ENCODE assay signal across 8 mouse cellular contexts in the genomic region with DNA sequence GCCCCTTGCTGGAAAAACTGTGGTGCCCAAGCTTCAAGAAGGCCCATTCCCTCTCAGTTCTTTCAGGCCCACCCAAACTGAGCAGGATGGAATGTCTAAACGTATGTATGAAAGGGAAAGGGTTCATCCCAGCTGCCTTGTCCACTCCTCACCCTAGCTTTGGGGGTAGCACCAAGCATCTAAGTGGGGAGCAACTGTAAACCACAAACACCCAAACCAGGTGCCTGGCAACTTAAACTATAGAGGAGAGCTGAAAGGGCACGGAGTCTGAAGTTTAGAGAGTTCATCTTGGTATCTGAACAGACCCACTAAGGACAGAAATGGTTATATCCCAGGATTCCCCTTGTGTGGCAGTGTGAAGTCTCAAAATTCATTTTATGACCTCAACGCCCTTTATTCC.
DNase-seq lines count a peak whose midpoint lies in the region; TF ChIP-seq lines count a peak whose summit lies in the region.

No protein-coding gene starts in this region.

- no peaks in the 10 kb centered on the region for H3K27me3 ChIP-seq in kidney, adult 2 months (replicated peaks; ENCODE audit: control insufficient read depth, insufficient read depth, low read length)
- no peaks in the 10 kb centered on the region for H3K27me3 ChIP-seq in limb, embryonic 10.5 days (ENCODE audit: low read depth, poor library complexity, severe bottlenecking)

- 41% methylated on average over 3 of the region's 3 CpGs for WGBS in kidney, adult 2 months
- WGBS in limb, embryonic 10.5 days = 22% methylated on average over 3 of the region's 3 CpGs
- 48% methylated on average over 3 of the region's 3 CpGs for WGBS in olfactory bulb, adult 2 months

- TF ChIP-seq POLR2A in kidney, adult 2 months (IDR thresholded peaks at IDR 0.05; ENCODE audit: low read depth, low read length) = no peak
- no peak for TF ChIP-seq POLR2A in embryonic fibroblast, embryonic 13.5 days (IDR thresholded peaks at IDR 0.05; ENCODE audit: low read depth, low read length)
- TF ChIP-seq POLR2A in olfactory bulb, adult 2 months (IDR thresholded peaks at IDR 0.05; ENCODE audit: insufficient read depth, low read depth, low read length) = no peak

- peaks cover 16% of the 10 kb centered on the region for H3K4me1 ChIP-seq in kidney, adult 2 months (ENCODE audit: control insufficient read depth, insufficient read depth, low read length)
- peaks cover 21% of the 10 kb centered on the region for H3K4me1 ChIP-seq in embryonic fibroblast, embryonic 13.5 days (ENCODE audit: control insufficient read depth, insufficient read depth, low read length)
- H3K4me1 ChIP-seq in limb, embryonic 10.5 days = peaks cover 76% of the 10 kb centered on the region
- peaks cover 17% of the 10 kb centered on the region for H3K4me1 ChIP-seq in olfactory bulb, adult 2 months (ENCODE audit: control insufficient read depth, insufficient read depth, low read length)

- peak; percentile 3 for DNase-seq in kidney, adult 2 months
- DNase-seq in kidney, adult 8-10 months = no peak
- DNase-seq in limb, embryonic 10.5 days (ENCODE audit: low spot score) = no peak
- DNase-seq in cerebellum, adult 18-20 months = no peak
- DNase-seq in retina, postnatal 1 day = no peak
- no peak for DNase-seq in urinary bladder, adult 18-20 months (ENCODE audit: low spot score in 2 of 2)

- TF ChIP-seq CTCF in kidney, adult 2 months (conservative IDR thresholded peaks at IDR 0.05; ENCODE audit: insufficient read depth, insufficient read length, low read depth, low read length) = no peak
- no peak for TF ChIP-seq CTCF in embryonic fibroblast, embryonic 13.5 days (IDR thresholded peaks at IDR 0.05; ENCODE audit: borderline replicate concordance, insufficient read depth, low read length)
- TF ChIP-seq CTCF in olfactory bulb, adult 2 months (IDR thresholded peaks at IDR 0.05; ENCODE audit: insufficient read depth, low read depth, low read length) = no peak

- H3K4me3 ChIP-seq in kidney, adult 2 months (ENCODE audit: insufficient read depth, low read depth, low read length) = peak overlapping the region; percentile 73
- no peak overlapping the region for H3K4me3 ChIP-seq in embryonic fibroblast, embryonic 13.5 days (ENCODE audit: insufficient read depth, low read length)
- peak overlapping the region; percentile 54 for H3K4me3 ChIP-seq in limb, embryonic 10.5 days
- no peak overlapping the region for H3K4me3 ChIP-seq in olfactory bulb, adult 2 months (ENCODE audit: insufficient read depth, low read depth, low read length)

- H3K36me3 ChIP-seq in kidney, adult 2 months (ENCODE audit: control insufficient read depth, insufficient read depth, low read length) = no peaks in the 10 kb centered on the region
- no peaks in the 10 kb centered on the region for H3K36me3 ChIP-seq in limb, embryonic 10.5 days

- peak overlapping the region; percentile 100 for H3K27ac ChIP-seq in kidney, adult 2 months (ENCODE audit: insufficient read depth, low read depth, low read length)
- peak overlapping the region; percentile 99 for H3K27ac ChIP-seq in embryonic fibroblast, embryonic 13.5 days (ENCODE audit: insufficient read depth, low read length)
- H3K27ac ChIP-seq in limb, embryonic 10.5 days = peak overlapping the region; percentile 99
- peak overlapping the region; percentile 94 for H3K27ac ChIP-seq in olfactory bulb, adult 2 months (ENCODE audit: insufficient read depth, low read depth, low read length)

- no peaks in the 10 kb centered on the region for H3K9me3 ChIP-seq in limb, embryonic 10.5 days (replicated peaks)

Comparison
In these comparisons a context has a peak if more than half of its experiments do, and no peak if none do; other contexts are left out.
1. H3K4me3 ChIP-seq: peak in kidney, adult 2 months (single experiment) and limb, embryonic 10.5 days (single experiment); none in embryonic fibroblast, embryonic 13.5 days (single experiment) and olfactory bulb, adult 2 months (single experiment).
2. Peak in every context shown above with its lines, with median percentiles within 50 percentile points of each other: H3K27ac ChIP-seq.